Comparison of ENCODE assay signal across 8 mouse cellular contexts in genomic region chr19:34746201-34746600, GRCm38 (mm10). TPM values are rescaled to one million over a fixed set of nuclear protein-coding genes. Genes with fewer than 3 reads are reported as not detected.
DNase-seq lines count a peak whose midpoint lies in the region; ATAC-seq and TF ChIP-seq lines count a peak whose summit lies in the region.

No protein-coding gene starts in this region.

- H3K4me3 ChIP-seq in gastrocnemius, adult 2 months, result peak overlapping the region; percentile 79
- H3K4me3 ChIP-seq in hindbrain, embryonic 14.5 days (replicated peaks; ENCODE audit: low read length), result peak overlapping the region; percentile 48
- H3K4me3 ChIP-seq in liver, embryonic 16.5 days (ENCODE audit: low read depth, low read length), result peak overlapping the region; percentile 61

- ATAC-seq in hindbrain, embryonic 14.5 days (ENCODE audit: low FRiP score), result peak; percentile 5; the same call in 1 of the 2 replicates
- ATAC-seq in liver, embryonic 16.5 days (ENCODE audit: low read depth), result no peak

- H3K27ac ChIP-seq in gastrocnemius, adult 2 months, result peak overlapping the region; percentile 64
- H3K27ac ChIP-seq in hindbrain, embryonic 14.5 days, result no peak overlapping the region
- peak overlapping the region; percentile 70 for H3K27ac ChIP-seq in liver, embryonic 16.5 days (ENCODE audit: low read length)

- peak overlapping the region; percentile 52; the same call in 1 of the 2 replicates for H3K9ac ChIP-seq in hindbrain, embryonic 14.5 days
- H3K9ac ChIP-seq in liver, embryonic 16.5 days (ENCODE audit: low read depth, low read length), result peak overlapping the region; percentile 56; the same call in 1 of the 2 replicates

- H3K36me3 ChIP-seq in hindbrain, embryonic 14.5 days (replicated peaks; ENCODE audit: control insufficient read depth, insufficient read depth), result no peaks in the 10 kb centered on the region
- H3K36me3 ChIP-seq in liver, embryonic 16.5 days (ENCODE audit: control insufficient read depth, insufficient read depth), result no peaks in the 10 kb centered on the region

- H3K27me3 ChIP-seq in hindbrain, embryonic 14.5 days (ENCODE audit: control insufficient read depth, insufficient read depth, low read length), result peaks cover 22% of the 10 kb centered on the region
- peaks cover 15% of the 10 kb centered on the region for H3K27me3 ChIP-seq in liver, embryonic 16.5 days (ENCODE audit: control insufficient read depth, insufficient read depth, low read depth, low read length)

- 21% methylated on average over 9 of the region's 9 CpGs for WGBS in hindbrain, embryonic 14.5 days
- WGBS in liver, embryonic 16.5 days (ENCODE audit: insufficient replicate concordance), result 14% methylated on average over 9 of the region's 9 CpGs

- TF ChIP-seq CTCF in gastrocnemius, adult 2 months (IDR thresholded peaks at IDR 0.05), result no peak
- TF ChIP-seq CTCF in brain, embryonic 14.5 days (IDR thresholded peaks at IDR 0.05; ENCODE audit: borderline replicate concordance, extremely low read depth, insufficient read depth, insufficient read length), result no peak

- no peak for TF ChIP-seq POLR2A in brain, embryonic 14.5 days (IDR thresholded peaks at IDR 0.05; ENCODE audit: borderline replicate concordance, extremely low read depth, insufficient read depth, insufficient read length, poor library complexity, severe bottlenecking)

- intact Hi-C loops in gastrocnemius, adult 2 months (cut with DNase I), result no loop called here

- H3K9me3 ChIP-seq in hindbrain, embryonic 14.5 days (ENCODE audit: control insufficient read depth, low read length), result no peaks in the 10 kb centered on the region
- no peaks in the 10 kb centered on the region for H3K9me3 ChIP-seq in liver, embryonic 16.5 days (replicated peaks; ENCODE audit: control insufficient read depth, low read length)

- H3K4me1 ChIP-seq in hindbrain, embryonic 14.5 days (replicated peaks; ENCODE audit: control insufficient read depth, insufficient read depth, low read length), result no peaks in the 10 kb centered on the region
- H3K4me1 ChIP-seq in liver, embryonic 16.5 days (ENCODE audit: control insufficient read depth, low read depth, low read length), result no peaks in the 10 kb centered on the region

- DNase-seq in gastrocnemius, adult 2 months, result no peak
- no peak for DNase-seq in gastrocnemius, adult 18-20 months (ENCODE audit: low spot score)
- DNase-seq in brain, embryonic 14.5 days (ENCODE audit: low read depth), result peak; percentile 25
- no peak for DNase-seq in hindbrain, embryonic 14.5 days (ENCODE audit: low spot score)
- DNase-seq in yolk sac, embryonic 10.5 days (ENCODE audit: low spot score), result no peak
- DNase-seq in ovary, postnatal 36 days (ENCODE audit: low spot score), result no peak
- DNase-seq in spleen, adult 12 weeks (ENCODE audit: low spot score), result no peak

- peak overlapping the region; percentile 93 for H3K4me2 ChIP-seq in hindbrain, embryonic 14.5 days (replicated peaks)
- H3K4me2 ChIP-seq in liver, embryonic 16.5 days (ENCODE audit: low read depth, low read length), result peak overlapping the region; percentile 52

RNA-seq across cellular contexts. Expression of gene Slc16a12, which starts 0.9 kb away (rescaled TPM):
- under 1 TPM; 0.38 to 0.47 TPM for total RNA-seq in gastrocnemius, adult 2 months (2021)
- total RNA-seq in gastrocnemius, adult 18-20 months (2021), result under 1 TPM; 0.18 to 0.74 TPM
- polyA plus RNA-seq in brain, embryonic 14.5 days (2012; rRNA removed), result 2.2 and 2.8 TPM in 2 replicates
- polyA plus RNA-seq in hindbrain, embryonic 14.5 days (2014; fragmentation: Nextera tagmentation; extraction: Ambion mirVana), result 4.4 TPM in 2 replicates
- 15.3 and 16.5 TPM in 2 replicates for polyA plus RNA-seq in liver, embryonic 16.5 days (2015; fragmentation: Nextera tagmentation; extraction: Ambion mirVana)
